In the genomic region with DNA sequence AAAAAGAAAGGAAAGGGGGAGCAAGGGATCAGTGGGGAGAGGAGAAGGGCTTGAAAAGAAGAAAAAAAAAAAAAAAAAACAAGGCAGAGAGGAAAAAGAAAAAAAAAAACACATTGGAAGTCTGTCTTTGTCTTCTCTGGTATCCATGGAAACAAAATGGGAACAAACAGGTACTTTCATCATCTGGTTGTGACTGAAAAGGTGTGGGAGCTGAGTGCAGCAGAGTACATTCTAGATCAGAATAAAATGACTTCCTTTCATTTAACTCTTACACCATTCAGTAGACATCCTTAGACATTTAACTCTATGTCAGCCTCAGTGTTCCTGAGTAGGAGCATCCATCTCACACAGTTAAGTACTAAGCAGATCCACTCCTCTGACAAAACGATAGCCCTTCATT, we compare ENCODE assay signal across 21 mouse cellular contexts. TPM values are rescaled to one million over a fixed set of nuclear protein-coding genes. Genes with fewer than 3 reads are reported as not detected.
DNase-seq lines count a peak whose midpoint lies in the region; ATAC-seq and TF ChIP-seq lines count a peak whose summit lies in the region.
"Had no signal": no experiment of that assay in that cellular context is flagged by ENCODE, and none has a peak within 500 bp of the region (broad histone marks: within the 10 kb centered on the region; RNA-seq: fewer than 3 reads in every experiment).

No protein-coding gene starts in this region.

- no peak for TF ChIP-seq CTCF in brain, embryonic 14.5 days (IDR thresholded peaks at IDR 0.05; ENCODE audit: borderline replicate concordance, extremely low read depth, insufficient read depth, insufficient read length)
- TF ChIP-seq CTCF in forebrain, postnatal 0 days (IDR thresholded peaks at IDR 0.05; ENCODE audit: low read depth), result no peak
- TF ChIP-seq CTCF in midbrain, postnatal 0 days (IDR thresholded peaks at IDR 0.05), result no peak

- no peaks in the 10 kb centered on the region for H3K36me3 ChIP-seq in hindbrain, embryonic 13.5 days
- H3K36me3 ChIP-seq in hindbrain, embryonic 10.5 days, result no peaks in the 10 kb centered on the region
- no peaks in the 10 kb centered on the region for H3K36me3 ChIP-seq in forebrain, postnatal 0 days (ENCODE audit: insufficient read depth)
- no peaks in the 10 kb centered on the region for H3K36me3 ChIP-seq in midbrain, postnatal 0 days (ENCODE audit: insufficient read depth, low read length)
- H3K36me3 ChIP-seq: embryonic facial prominence, embryonic 10.5 days; kidney, embryonic 15.5 days; lung, embryonic 15.5 days had no signal

- no peak for ATAC-seq in hindbrain, embryonic 13.5 days (ENCODE audit: low FRiP score)
- no peak for ATAC-seq in forebrain, postnatal 0 days
- no peak for ATAC-seq in midbrain, postnatal 0 days (ENCODE audit: low FRiP score)
- ATAC-seq: intestine, postnatal 0 days had no signal

- peak overlapping the region; percentile 70 for H3K4me2 ChIP-seq in hindbrain, embryonic 13.5 days
- peak overlapping the region; percentile 63 for H3K4me2 ChIP-seq in forebrain, postnatal 0 days (ENCODE audit: low read depth)
- H3K4me2 ChIP-seq in midbrain, postnatal 0 days (ENCODE audit: low read depth, low read length, poor library complexity, severe bottlenecking), result peak overlapping the region; percentile 70
- H3K4me2 ChIP-seq: kidney, embryonic 15.5 days; lung, embryonic 15.5 days had no signal

- WGBS in hindbrain, embryonic 13.5 days, result 77% methylated on average over 1 of the region's 1 CpGs
- 77% methylated on average over 1 of the region's 1 CpGs for WGBS in hindbrain, embryonic 10.5 days
- 23% methylated on average over 1 of the region's 1 CpGs for whole genome bisulfite sequencing in forebrain, postnatal 0 days
- 66% methylated on average over 1 of the region's 1 CpGs for WGBS in midbrain, postnatal 0 days

- H3K27ac ChIP-seq in hindbrain, embryonic 13.5 days, result no peak overlapping the region
- H3K27ac ChIP-seq in hindbrain, embryonic 10.5 days, result no peak overlapping the region
- no peak overlapping the region for H3K27ac ChIP-seq in forebrain, postnatal 0 days (ENCODE audit: low read depth, low read length)
- H3K27ac ChIP-seq in midbrain, postnatal 0 days (ENCODE audit: low read depth, low read length), result no peak overlapping the region
- H3K27ac ChIP-seq: embryonic facial prominence, embryonic 10.5 days; gastrocnemius, adult 2 months; kidney, embryonic 15.5 days; liver, embryonic 14.5 days; lung, embryonic 15.5 days had no signal

- DNase-seq in hindbrain, embryonic 10.5 days (ENCODE audit: low spot score), result no peak
- peak; percentile 54 for DNase-seq in brain, embryonic 14.5 days (ENCODE audit: low read depth)
- peak; percentile 29 for DNase-seq in forebrain, postnatal 0 days
- DNase-seq in midbrain, postnatal 0 days (ENCODE audit: low spot score), result no peak
- no peak for DNase-seq in thymus, adult 18-20 months
- no peak for DNase-seq in thymus, postnatal 10 days (ENCODE audit: low spot score in 2 of 2)
- DNase-seq: adrenal gland, postnatal 25 days; cerebellum, adult 18-20 months; cerebellum, postnatal 25 days; gastrocnemius, adult 2 months; heart, postnatal 4 days; lung, postnatal 4 days; right cerebral cortex, adult 18-20 months had no signal

- peaks cover 20% of the 10 kb centered on the region for H3K4me1 ChIP-seq in hindbrain, embryonic 13.5 days (replicated peaks)
- peaks cover 27% of the 10 kb centered on the region for H3K4me1 ChIP-seq in hindbrain, embryonic 10.5 days (replicated peaks)
- H3K4me1 ChIP-seq in forebrain, postnatal 0 days (ENCODE audit: insufficient read depth), result peaks cover 6% of the 10 kb centered on the region; the same call in 1 of the 2 replicates
- H3K4me1 ChIP-seq in midbrain, postnatal 0 days (ENCODE audit: insufficient read depth, low read length), result no peaks in the 10 kb centered on the region

- peak overlapping the region; percentile 75; the same call in 1 of the 2 replicates for H3K4me3 ChIP-seq in hindbrain, embryonic 13.5 days
- no peak overlapping the region for H3K4me3 ChIP-seq in hindbrain, embryonic 10.5 days
- peak overlapping the region; percentile 73 for H3K4me3 ChIP-seq in forebrain, postnatal 0 days (ENCODE audit: low read depth, low read length)
- H3K4me3 ChIP-seq in midbrain, postnatal 0 days (ENCODE audit: low read depth, low read length), result peak overlapping the region; percentile 84
- H3K4me3 ChIP-seq: embryonic facial prominence, embryonic 10.5 days; gastrocnemius, adult 2 months; kidney, embryonic 15.5 days; lung, embryonic 15.5 days had no signal

- H3K9me3 ChIP-seq in hindbrain, embryonic 13.5 days, result no peaks in the 10 kb centered on the region
- H3K9me3 ChIP-seq in hindbrain, embryonic 10.5 days, result no peaks in the 10 kb centered on the region
- no peaks in the 10 kb centered on the region for H3K9me3 ChIP-seq in forebrain, postnatal 0 days (ENCODE audit: low read length)
- H3K9me3 ChIP-seq in midbrain, postnatal 0 days (ENCODE audit: low read length), result no peaks in the 10 kb centered on the region
- H3K9me3 ChIP-seq: embryonic facial prominence, embryonic 10.5 days; kidney, embryonic 15.5 days; lung, embryonic 15.5 days had no signal

- no peaks in the 10 kb centered on the region for H3K27me3 ChIP-seq in hindbrain, embryonic 13.5 days
- peaks cover 40% of the 10 kb centered on the region for H3K27me3 ChIP-seq in hindbrain, embryonic 10.5 days (ENCODE audit: insufficient read depth, poor library complexity, severe bottlenecking)
- no peaks in the 10 kb centered on the region for H3K27me3 ChIP-seq in forebrain, postnatal 0 days (ENCODE audit: insufficient read depth, low read length)
- no peaks in the 10 kb centered on the region for H3K27me3 ChIP-seq in midbrain, postnatal 0 days (ENCODE audit: insufficient read depth, low read length)
- H3K27me3 ChIP-seq: CH12.LX had no signal

- no peak overlapping the region for H3K9ac ChIP-seq in hindbrain, embryonic 13.5 days
- H3K9ac ChIP-seq in forebrain, postnatal 0 days, result peak overlapping the region; percentile 87
- no peak overlapping the region; the same call in 1 of the 2 replicates for H3K9ac ChIP-seq in midbrain, postnatal 0 days (replicated peaks; ENCODE audit: low read length, poor library complexity, severe bottlenecking)
- H3K9ac ChIP-seq: kidney, embryonic 15.5 days; liver, embryonic 14.5 days; lung, embryonic 15.5 days had no signal

- TF ChIP-seq POLR2A in brain, embryonic 14.5 days (IDR thresholded peaks at IDR 0.05; ENCODE audit: borderline replicate concordance, extremely low read depth, insufficient read depth, insufficient read length, poor library complexity, severe bottlenecking), result no peak

RNA-seq across cellular contexts. Expression of a gene that starts 4.7 kb away (rescaled TPM):
- 129 and 130 TPM in 2 replicates for polyA plus RNA-seq in hindbrain, embryonic 13.5 days (2015; fragmentation: Nextera tagmentation; extraction: Ambion mirVana)
- polyA plus RNA-seq in hindbrain, embryonic 10.5 days (2016; fragmentation: Nextera tagmentation; extraction: Ambion mirVana), result 3.0 and 9.9 TPM in 2 replicates
- polyA plus RNA-seq in brain, embryonic 14.5 days (2012; rRNA removed), result 142 and 179 TPM in 2 replicates
- 281 and 308 TPM in 2 replicates for total RNA-seq in forebrain, postnatal 0 days (2014; rRNA removed)
- polyA plus RNA-seq in forebrain, postnatal 0 days (2015; fragmentation: Nextera tagmentation; extraction: Ambion mirVana), result 101 and 159 TPM in 2 replicates
- total RNA-seq in midbrain, postnatal 0 days (2014; rRNA removed), result 195 and 220 TPM in 2 replicates
- 192 and 207 TPM in 2 replicates for polyA plus RNA-seq in midbrain, postnatal 0 days (2015; fragmentation: Nextera tagmentation; extraction: Ambion mirVana)
- total RNA-seq: CH12.LX, MEL had no signal

Comparison
In these comparisons a context has a peak if more than half of its experiments do, and no peak if none do; other contexts are left out.
1. DNase-seq: peak in brain, embryonic 14.5 days (single experiment) and forebrain, postnatal 0 days (single experiment); none in hindbrain, embryonic 10.5 days (single experiment), midbrain, postnatal 0 days (single experiment), thymus, adult 18-20 months (0 of 2) and thymus, postnatal 10 days (0 of 2).
2. Peak in every context shown above with its lines, with median percentiles within 50 percentile points of each other: H3K4me2 ChIP-seq.